Mouse (Mus musculus): ENCODE data around the gene Ndufs7. TPM values are rescaled to one million over a fixed set of nuclear protein-coding genes. Genes with fewer than 3 reads are reported as not detected.

Ndufs7 gene
- polyA plus RNA-seq, 1 experiment from 2014 or later: 319 TPM

GRCm38 (mm10) chr10:80292251-80293146 lies 43.6 kb downstream of the Ndufs7 start, which contains the start of gene Rps15:
TSS of gene Rps15 (plus strand) at chr10:80292453.
- peak; percentile 97 for DNase-seq (ENCODE audit: low spot score)

GRCm38 (mm10) chr10:80293325-80293724 lies 44.4 kb downstream of the Ndufs7 start:
- peak; percentile 41 for DNase-seq (ENCODE audit: low spot score)

GRCm38 (mm10) chr10:80294311-80294710 lies 45.4 kb downstream of the Ndufs7 start:
- DNase-seq (ENCODE audit: low spot score): no peak

GRCm38 (mm10) chr10:80294788-80295303 lies 45.9 kb downstream of the Ndufs7 start:
- DNase-seq (ENCODE audit: low spot score): no peak

GRCm38 (mm10) chr10:80295618-80296425 lies 46.9 kb downstream of the Ndufs7 start, which contains the start of gene Apc2:
TSS of gene Apc2 (plus strand) at chr10:80295977.
- peak; percentile 71 for DNase-seq (ENCODE audit: low spot score)

- DNase-seq (ENCODE audit: low spot score): no peak
Observed at GRCm38 (mm10) chr10:80296824-80297223, 47.9 kb downstream of the Ndufs7 start.

- no peak for DNase-seq (ENCODE audit: low spot score)
Observed at GRCm38 (mm10) chr10:80297526-80298133, 48.7 kb downstream of the Ndufs7 start.

GRCm38 (mm10) chr10:80298571-80299281 lies 49.8 kb downstream of the Ndufs7 start:
- peak; percentile 20 for DNase-seq (ENCODE audit: low spot score)

GRCm38 (mm10) chr10:80299301-80299700 lies 50.4 kb downstream of the Ndufs7 start:
- no peak for DNase-seq (ENCODE audit: low spot score)

- no peak for DNase-seq (ENCODE audit: low spot score)
Observed at GRCm38 (mm10) chr10:80299824-80300223, 50.9 kb downstream of the Ndufs7 start.

- DNase-seq (ENCODE audit: low spot score): no peak
Observed at GRCm38 (mm10) chr10:80300672-80301181, 51.8 kb downstream of the Ndufs7 start.

GRCm38 (mm10) chr10:80301256-80302081 lies 52.5 kb downstream of the Ndufs7 start:
- no peak for DNase-seq (ENCODE audit: low spot score)

- no peak for DNase-seq (ENCODE audit: low spot score)
Observed at GRCm38 (mm10) chr10:80302082-80302355, 53.1 kb downstream of the Ndufs7 start.

- DNase-seq (ENCODE audit: low spot score): no peak
Observed at GRCm38 (mm10) chr10:80302471-80302881, 53.6 kb downstream of the Ndufs7 start.

- DNase-seq (ENCODE audit: low spot score): no peak
Observed at GRCm38 (mm10) chr10:80304458-80304857, 55.5 kb downstream of the Ndufs7 start.

GRCm38 (mm10) chr10:80304862-80305261 lies 55.9 kb downstream of the Ndufs7 start:
- peak; percentile 54 for DNase-seq (ENCODE audit: low spot score)
